Mouse (Mus musculus): ENCODE data around the gene Ccl17. TPM values are rescaled to one million over a fixed set of nuclear protein-coding genes. Genes with fewer than 3 reads are reported as not detected.

Gene Ccl17
- not detected for polyA plus RNA-seq (2017; shearing (Covaris generic))

GRCm38 (mm10) chr8:94810153-94810552 lies at the start of gene Ccl17:
Ccl17 (plus strand) TSS chr8:94810453.

DNA sequence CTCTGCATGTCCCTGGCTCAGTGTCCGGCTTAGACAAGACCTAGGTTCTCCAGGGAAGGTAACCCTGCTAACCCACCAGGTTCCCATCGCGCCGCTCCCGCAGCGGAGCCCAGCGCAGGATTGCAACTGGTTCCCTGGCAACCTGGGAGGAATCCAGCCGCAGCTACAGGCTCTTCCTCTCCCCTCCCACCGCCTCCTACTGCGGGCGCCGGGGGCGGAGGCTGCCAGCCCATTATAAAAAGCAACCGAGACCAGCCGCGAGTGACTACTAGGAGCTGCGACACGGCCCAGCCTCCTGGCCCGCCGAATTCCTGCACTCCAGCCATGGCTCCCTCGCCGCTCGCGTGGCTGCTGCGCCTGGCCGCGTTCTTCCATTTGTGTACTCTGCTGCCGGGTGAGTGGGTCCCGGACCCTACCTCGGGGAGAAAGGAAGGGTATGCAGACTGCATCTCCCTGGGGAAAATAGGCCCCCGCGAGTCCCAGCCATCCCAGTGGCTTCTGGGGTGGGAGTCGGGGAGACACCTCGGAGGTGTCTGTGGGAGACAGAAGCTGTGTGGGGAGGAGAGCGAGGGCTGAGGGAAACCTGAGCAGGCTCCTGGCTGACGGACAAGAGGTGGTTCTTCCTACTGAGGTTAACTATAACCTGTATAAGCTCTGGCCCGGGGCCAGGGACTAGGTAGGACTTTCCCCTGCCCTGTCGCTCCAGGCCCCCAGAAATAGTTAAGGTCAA lies 38.1 kb upstream of the Ccl17 start, which contains the start of gene Cx3cl1:
Cx3cl1 (plus strand) TSS at position 69 of the 730 bp plus-strand sequence.

DNA sequence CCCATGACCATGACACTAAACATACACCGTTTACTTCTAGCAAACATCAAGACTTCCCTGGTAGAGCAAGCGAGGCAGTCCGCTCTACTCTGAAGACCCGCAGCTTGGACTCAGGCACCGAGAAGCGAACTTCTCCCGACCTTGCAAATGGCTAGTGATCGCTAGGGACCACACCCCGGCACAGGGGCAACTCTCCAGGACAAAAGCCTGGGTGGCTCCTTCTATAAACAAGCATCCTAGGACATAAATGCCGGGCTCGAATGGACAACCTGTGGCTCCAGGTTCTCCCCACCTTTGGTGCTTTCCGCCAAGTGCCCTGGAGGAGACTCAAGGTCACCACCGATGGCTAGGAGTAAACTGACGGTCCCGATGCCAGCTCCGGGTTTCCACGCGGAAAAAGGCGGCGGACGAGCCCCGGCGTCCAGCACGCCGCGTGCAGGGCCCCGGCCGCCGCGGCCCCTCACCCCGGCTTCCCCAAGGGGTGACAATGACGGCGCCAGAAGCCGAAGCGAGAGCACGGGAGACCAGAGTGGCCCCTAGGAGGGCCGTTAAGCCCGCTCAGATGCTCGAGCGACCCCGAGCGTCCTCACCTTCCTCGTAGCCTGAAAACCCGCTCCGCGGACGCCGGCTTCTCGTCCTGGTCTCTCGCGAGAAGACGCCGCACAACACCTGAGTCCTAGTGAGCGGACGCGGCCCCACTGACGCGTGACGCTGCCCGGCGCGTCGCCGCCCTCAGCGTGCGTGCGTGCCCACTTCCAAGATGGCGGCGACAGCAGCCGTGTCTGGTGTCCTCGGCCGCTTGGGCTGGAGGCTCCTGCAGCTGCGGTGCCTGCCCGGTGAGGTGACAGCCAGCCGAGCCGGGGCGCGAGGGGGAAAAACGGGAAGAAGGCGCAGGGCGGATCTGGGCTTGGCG lies 27.7 kb downstream of the Ccl17 start, which contains the start of the genes Coq9 and Ciapin1:
Coq9 (plus strand) TSS at position 660 of the 913 bp plus-strand sequence.
Ciapin1 (minus strand) TSS at position 697 of the 913 bp plus-strand sequence.

GRCm38 (mm10) chr8:94857346-94858173 lies 47.3 kb downstream of the Ccl17 start, which contains the start of gene Polr2c:
Polr2c (plus strand) TSS chr8:94857450.

Other genes starting within 250 kb of the Ccl17 start
- gene Rspry1, start 208.5 kb upstream of the Ccl17 start, polyA plus RNA-seq (2017; shearing (Covaris generic)) = 41.4 TPM
- gene Fam192a, start 208.5 kb upstream of the Ccl17 start, polyA plus RNA-seq (2017; shearing (Covaris generic)) = 59.0 TPM
- gene Arl2bp, start 143.9 kb upstream of the Ccl17 start, polyA plus RNA-seq (2017; shearing (Covaris generic)) = 279 TPM
- not detected for gene Pllp, start 114.2 kb upstream of the Ccl17 start, polyA plus RNA-seq (2017; shearing (Covaris generic))
- 0.45 TPM for gene Ccl22, start 64.9 kb upstream of the Ccl17 start, polyA plus RNA-seq (2017; shearing (Covaris generic))
- 0.96 TPM for gene Cx3cl1, start 38.4 kb upstream of the Ccl17 start, polyA plus RNA-seq (2017; shearing (Covaris generic))
- 42.0 TPM for gene Coq9, start 27.9 kb downstream of the Ccl17 start, polyA plus RNA-seq (2017; shearing (Covaris generic))
- gene Ciapin1, start 27.9 kb downstream of the Ccl17 start, polyA plus RNA-seq (2017; shearing (Covaris generic)) = 107 TPM
- gene Polr2c, start 47.0 kb downstream of the Ccl17 start, polyA plus RNA-seq (2017; shearing (Covaris generic)) = 90.3 TPM
- gene Dok4, start 65.9 kb downstream of the Ccl17 start, polyA plus RNA-seq (2017; shearing (Covaris generic)) = 1.1 TPM
- not detected for gene Ccdc102a, start 107.6 kb downstream of the Ccl17 start, polyA plus RNA-seq (2017; shearing (Covaris generic))
- not detected for gene Adgrg5, start 113.2 kb downstream of the Ccl17 start, polyA plus RNA-seq (2017; shearing (Covaris generic))
- gene Adgrg1, start 164.3 kb downstream of the Ccl17 start, polyA plus RNA-seq (2017; shearing (Covaris generic)) = not detected
- gene Adgrg3, start 207.2 kb downstream of the Ccl17 start, polyA plus RNA-seq (2017; shearing (Covaris generic)) = 4.8 TPM
- 0.39 TPM for gene Drc7, start 244.7 kb downstream of the Ccl17 start, polyA plus RNA-seq (2017; shearing (Covaris generic))

Data from effector memory CD4-positive, alpha-beta T cell, adult 7 months (primary cell).